Mouse (Mus musculus) kidney, adult 11 months (tissue): ENCODE data around the gene Slc16a2.

Source experiments
- DNase-seq: peaks from one replicate; pipeline ENCODE4 v3.0.0; 2022

Slc16a2 gene

DNA sequence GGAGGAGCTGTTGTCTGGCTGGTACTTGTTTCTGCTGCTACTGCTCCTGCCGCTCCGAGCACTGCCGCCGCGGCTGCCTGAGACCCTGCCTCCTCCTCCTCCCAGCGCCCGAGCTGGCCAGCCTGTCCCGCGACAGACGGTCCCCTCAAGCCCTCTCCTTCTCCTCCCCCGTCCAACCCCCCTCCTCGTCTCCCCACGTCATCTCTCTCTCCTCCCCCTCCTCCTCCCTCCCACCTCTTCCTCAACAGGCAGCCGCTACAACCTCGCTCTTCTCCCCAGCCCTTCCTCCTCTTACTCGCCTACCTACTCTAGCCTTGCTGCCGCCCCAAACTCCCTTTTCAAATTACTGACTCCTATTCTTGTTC lies at the start of gene Slc16a2:
Gene Slc16a2, minus strand, starts transcription at position 152 of the 365 bp plus-strand sequence.
- DNase-seq, result peak; percentile 57

DNA sequence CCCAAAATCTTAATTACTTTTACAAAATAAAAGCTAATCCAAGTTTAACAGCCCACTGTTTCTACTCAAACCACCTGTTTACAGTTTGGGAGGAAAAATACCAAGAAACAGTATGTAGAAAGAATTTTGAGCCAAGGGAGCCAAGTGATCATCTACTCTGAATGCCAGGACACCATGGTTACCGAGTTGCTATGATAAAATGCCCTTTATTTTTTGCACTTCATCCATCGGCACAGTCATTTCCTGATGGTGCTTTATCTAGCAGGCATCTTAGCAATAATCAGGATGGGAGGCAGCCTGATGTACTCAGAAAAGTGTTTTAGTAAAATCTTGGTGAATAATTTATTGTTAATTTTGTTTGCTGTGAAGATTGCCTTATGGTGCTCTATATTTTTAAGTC lies 41.7 kb upstream of the Slc16a2 start:
- DNase-seq, result no peak

GRCm38 (mm10) chrX:103862877-103863276 lies 41.1 kb upstream of the Slc16a2 start:
- DNase-seq, result no peak

GRCm38 (mm10) chrX:103845266-103845665 lies 23.5 kb upstream of the Slc16a2 start:
- DNase-seq, result peak; percentile 12

DNA sequence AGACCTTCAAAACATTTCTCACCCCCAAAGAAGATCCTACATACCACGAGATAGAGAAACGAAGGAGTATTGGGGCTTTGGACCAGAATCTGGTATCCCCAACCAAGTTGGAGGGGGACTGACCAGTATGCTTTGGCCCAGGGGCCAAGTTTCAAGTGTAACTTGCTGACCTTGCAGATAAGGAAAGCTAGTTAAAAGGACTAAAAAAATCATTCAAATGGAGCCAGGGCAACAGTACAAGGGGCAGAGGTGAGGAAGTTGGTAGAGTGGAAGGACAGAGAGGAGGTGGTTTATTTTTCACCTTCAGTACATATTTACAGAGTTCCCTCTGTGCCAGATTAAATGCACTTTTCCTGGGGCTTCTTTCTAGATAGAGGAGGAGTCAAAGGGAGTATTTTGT lies 7.1 kb upstream of the Slc16a2 start:
- DNase-seq, result peak; percentile 60

- peak; percentile 68 for DNase-seq
These were observed 558 bp upstream of the Slc16a2 start for GRCm38 (mm10) chrX:103822271-103822811.

DNA sequence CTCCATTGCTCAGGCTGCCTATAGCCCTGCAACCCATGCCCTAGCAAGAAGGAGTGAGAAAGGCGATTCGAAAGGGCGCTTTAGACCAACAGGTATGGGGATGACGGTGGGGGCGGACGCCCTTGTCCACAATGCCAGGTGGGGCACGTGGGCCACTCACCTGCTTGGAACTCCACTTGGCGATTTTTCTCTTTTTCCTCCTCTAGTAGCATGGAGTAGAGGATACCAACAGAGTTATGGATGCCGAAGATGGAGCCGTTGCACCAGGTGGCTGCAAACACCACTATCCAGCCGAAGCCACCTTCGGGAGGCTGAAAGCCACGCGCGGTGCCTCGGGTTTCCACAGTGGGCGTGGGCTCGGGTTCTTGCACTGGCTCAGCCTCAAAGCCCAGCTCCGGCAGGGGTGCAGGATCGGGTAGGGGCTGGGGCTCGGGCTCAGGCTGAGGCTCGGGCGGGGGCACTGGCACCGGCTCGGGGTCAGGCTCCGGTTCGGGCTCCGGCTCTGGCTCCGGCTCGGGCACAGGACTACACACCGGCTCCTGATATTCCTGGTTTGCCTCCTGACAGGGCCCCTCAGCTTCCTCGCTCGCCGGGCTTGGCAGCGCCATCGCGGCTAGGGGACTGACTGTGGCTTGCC lies 470 bp downstream of the Slc16a2 start:
- DNase-seq, result peak; percentile 13

DNA sequence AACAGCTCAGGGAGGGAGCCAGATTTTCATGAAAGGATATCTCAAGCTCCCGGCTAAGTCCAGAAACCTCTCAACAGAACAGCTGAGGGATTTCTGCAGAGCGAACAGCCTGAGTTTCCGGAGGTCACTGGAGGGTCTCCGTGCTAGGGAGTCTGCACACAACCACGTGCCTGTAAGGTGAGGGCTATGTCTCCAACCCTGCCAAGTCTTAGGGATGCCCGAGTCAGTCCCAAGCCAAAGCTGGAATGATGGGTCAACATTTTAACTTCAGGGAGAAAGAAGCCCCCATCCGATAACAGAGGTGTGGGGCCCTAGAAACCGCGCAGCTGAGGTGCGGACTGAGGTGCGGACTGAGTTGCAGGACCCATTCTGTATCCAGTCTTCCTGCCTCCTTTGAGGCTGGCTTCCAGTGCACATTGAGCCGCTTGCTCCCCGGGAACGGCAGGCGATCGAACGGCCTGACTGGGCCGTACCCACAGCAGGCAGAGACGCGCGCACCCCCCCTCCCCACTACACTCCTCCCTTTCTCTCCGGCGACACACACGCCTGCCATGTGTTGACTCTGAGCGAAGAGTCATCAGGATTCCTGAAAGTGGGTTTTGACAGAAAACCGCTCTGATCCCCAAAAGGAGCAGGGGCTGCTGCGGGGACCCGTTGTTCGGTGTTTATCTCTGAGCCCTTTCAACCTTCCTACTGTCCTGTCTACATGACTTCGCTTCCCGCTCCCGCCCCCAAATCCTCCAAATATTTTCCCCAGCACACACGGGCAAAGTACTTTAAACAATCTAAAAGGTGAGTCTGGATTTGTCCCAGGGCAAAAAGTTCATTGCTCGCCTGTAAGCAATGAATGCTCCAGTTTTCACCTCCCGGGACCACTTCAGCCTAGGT lies 1.2 kb downstream of the Slc16a2 start:
- no peak for DNase-seq

DNA sequence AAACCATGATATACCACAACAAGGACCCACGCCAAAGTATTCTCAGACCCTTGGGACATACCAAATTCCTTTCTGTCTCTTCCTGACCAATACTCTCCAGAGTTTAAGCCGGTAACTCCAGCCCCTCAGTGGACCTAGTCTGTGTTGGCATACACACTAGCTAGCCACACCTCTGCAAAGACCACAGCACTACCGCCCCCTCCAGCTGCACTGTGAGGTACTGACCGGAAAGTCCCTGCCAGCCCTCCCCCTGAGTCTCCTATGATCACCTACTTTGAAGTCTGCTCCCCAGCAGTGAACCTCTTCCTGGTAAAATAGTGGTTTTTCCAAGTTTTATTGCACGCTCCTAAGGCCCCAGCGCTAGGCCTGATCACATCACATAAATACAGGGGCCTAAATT lies 2.5 kb downstream of the Slc16a2 start:
- DNase-seq, result peak; percentile 8

GRCm38 (mm10) chrX:103812690-103813089 lies 9.1 kb downstream of the Slc16a2 start:
- DNase-seq, result no peak

- DNase-seq, result no peak
These were observed 11.3 kb downstream of the Slc16a2 start for GRCm38 (mm10) chrX:103810483-103810882.

DNA sequence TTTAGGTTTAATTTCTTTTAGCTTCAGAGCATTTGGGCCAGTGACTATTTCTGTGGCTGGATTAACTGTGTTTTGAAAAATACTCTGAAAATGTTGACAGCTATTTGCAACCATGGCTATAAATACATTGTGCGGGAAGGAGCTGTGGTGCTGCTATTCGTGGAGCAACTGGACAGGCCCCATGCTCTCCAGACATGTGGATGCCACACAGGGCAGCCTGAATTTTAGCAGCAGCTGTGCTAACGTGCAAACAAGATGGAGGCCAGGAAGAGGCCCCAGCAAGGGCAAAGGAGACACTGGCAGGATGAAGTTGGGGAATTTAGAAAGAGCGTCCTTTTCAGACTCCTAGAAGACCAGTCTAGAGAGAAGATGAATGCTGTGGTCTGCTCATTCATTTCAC lies 15.4 kb downstream of the Slc16a2 start:
- DNase-seq, result no peak

GRCm38 (mm10) chrX:103796961-103797360 lies 24.8 kb downstream of the Slc16a2 start:
- no peak for DNase-seq

DNA sequence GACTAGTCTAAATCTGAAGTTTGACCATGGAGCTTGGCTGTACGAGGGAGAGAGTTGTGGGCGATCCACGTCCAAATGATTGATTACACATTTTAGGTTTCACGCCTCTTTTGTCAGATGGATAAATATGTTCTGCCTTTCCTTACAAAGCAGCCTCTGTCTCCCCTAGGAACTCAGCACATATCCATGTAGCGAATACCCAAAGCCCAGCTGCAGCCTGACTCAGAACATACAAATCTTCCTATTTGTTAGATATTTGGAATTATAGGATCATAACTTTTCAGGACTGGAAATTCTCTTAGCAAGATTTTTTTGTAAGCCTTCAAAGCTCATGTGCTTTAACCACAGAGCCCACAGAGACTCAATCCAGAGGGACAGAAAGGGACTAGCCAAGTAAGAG lies 26.3 kb downstream of the Slc16a2 start:
- DNase-seq, result no peak

DNA sequence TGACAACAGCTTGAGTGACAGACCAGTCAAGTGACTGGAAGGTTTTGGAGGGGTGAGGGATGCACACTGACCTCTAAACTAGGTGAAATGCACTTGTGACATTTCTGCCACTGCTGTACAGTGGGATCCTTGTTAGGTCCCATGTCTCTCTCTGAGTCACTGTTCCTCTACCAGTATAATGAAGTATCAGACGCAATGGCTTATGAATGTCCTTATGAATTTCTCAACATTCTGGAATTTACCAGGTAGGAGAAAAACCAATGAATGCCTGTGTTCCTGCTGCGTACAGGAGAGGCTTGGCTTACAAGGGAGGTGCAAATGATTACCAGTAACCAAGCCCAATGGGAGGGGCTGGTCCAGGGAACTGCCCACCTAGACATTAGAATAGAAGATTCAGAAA lies 30.5 kb downstream of the Slc16a2 start:
- no peak for DNase-seq

GRCm38 (mm10) chrX:103785681-103786080 lies 36.1 kb downstream of the Slc16a2 start:
- no peak for DNase-seq

DNA sequence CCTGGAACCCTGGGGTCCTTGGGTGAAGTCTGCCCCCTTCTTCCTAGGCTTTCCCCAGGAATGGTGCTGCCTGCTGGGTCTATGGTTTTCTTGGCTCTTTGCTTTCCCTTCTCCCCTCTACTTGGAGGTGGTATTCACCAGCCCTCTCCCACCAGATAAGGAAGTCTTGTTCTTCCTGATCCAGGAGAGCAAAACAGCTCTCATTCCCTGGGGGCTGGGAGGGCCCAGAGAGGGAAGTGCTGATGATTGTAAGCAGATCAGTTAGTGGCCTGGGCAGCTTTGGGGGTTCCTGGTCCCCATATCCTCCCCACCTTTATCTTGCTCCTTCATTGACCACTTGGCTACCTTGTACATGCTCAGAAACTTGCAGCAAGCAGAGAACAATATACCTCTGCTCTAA lies 45.4 kb downstream of the Slc16a2 start:
- no peak for DNase-seq

GRCm38 (mm10) chrX:103746197-103746596 lies 75.6 kb downstream of the Slc16a2 start:
- no peak for DNase-seq

DNA sequence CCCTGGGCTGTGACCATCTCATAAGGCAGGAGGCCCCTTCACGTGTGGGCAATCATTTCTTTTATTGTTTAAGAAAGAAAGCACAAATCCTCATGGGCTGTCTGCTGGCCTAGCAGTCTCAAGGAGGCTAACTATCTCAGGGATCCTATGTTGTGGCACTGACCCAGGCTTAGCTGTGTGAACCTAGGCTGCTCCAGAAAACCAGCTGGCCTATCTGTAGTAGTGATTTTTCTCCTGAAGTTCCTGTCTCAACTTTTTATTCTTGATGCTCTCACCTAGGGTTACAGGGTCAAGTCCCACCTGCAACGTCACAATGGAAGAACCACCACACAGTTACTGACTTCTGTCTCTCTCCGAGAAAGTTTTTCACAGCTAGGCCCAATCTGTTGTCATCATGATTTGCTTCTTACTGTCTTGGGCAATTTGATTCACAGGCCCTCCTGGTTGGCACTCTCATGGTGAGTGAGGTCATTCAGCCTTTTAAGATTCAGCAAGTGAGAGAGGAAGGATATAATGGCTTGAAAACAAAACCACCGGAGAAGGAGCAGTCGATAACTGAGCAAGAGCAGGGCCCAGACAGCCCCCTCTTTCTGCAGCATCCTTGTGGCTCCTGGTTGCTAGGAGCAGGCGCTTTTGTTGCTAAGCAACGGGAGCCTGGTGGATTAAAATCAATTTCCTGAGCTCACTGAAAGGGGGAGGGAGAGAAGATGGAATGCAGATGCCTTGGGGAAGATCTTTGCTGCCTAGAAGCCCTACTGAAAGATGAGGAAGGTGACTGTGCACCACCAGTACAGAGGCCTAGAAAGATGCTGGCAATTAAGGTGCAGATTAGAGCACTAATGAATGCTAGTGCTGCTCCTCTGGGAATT lies 77.4 kb downstream of the Slc16a2 start:
- DNase-seq, result no peak

DNA sequence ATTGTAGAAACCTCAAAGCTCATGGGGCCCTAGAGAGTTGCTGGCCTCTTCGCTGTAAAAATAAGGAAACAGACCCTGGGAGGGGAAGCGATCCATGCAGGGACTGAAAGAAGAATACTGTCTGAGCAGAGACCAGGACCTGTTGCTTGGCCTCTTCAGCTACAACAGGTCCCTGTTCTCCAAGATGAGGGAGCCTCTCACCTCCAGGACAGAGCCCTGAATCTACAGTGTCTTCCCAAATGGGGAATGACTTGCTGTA lies 79.8 kb downstream of the Slc16a2 start:
- no peak for DNase-seq

DNA sequence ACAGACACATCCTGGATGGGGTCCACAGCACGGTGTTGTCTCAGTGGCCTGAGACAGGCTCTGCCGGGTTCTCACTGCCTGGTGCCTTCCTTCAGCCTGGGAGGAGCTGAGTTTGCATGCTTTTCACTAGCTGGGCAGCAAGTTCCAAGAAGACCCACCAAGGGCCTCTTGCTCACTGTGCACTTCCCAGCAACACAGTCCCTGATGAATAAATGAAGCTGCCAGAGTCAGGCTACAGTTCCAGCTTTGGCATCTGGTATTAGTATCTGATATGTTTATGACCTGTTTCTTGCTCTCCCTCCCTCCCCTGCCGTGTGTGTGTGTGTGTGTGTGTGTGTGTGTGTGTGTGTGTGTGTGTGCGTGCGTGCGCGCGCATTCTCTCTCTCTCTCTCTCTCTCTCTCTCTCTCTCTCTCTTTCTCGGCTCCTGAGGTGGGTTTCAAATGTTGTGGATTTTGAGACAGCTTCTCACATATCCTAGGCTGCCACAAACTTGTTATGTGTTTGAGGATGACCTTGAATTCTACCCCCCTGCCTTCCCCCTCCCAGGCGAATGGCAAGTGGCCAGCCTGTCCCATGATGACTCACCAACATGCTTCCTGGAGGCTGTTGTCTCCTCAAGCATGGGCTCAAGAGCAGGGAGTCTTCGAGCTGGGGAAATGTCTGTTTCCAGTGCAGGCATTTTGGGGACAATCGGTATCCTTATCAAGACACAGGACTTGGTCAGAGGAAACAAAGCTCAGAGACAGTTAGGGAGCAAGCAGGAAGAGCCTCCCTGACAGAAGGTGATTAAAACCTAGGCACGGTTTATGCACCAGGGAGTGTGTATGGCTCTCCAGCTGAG lies 80.3 kb downstream of the Slc16a2 start:
- peak; percentile 46 for DNase-seq

DNA sequence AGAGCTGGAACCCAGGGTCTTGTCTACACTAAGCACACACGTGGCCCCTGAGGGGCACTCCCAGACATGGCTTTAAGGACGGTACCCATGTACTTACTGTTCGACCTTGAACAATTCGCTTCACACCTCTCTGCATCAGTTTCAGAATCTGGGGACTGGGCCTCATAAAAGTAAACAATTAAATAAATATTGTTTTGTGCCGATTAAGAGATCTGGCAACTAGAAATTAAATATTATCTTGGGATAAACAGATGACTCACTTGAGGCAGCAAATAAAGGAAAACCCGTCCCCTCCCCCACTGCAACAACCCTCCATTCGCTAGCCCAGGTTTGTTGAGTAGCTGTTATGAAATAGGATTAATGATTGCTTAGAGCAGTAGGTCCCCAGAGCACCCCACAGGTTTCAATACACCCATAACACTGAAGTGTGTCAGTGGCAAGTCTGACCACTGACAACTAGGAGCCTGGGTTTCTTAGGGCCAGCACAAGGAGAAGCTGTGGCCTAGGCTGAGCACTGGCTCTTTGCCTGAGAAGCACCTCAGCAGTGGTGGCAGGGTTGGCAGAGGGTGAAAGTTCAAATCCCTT lies 87.7 kb downstream of the Slc16a2 start:
- DNase-seq, result peak; percentile 67
